Mouse (Mus musculus): ENCODE measurements around the gene Gpc2. TPM values are rescaled to one million over a fixed set of nuclear protein-coding genes. Genes with fewer than 3 reads are reported as not detected.

The Gpc2 gene
- polyA plus RNA-seq, 1 experiment = 2.9 TPM

GRCm38 (mm10) chr5:138263260-138264206, 16.3 kb downstream of the Gpc2 start, which contains the start of gene BC037034:
Gene BC037034, minus strand, starts transcription at chr5:138264033.
- peaks cover 32% of the 10 kb centered on the region for H3K4me1 ChIP-seq (ENCODE audit: control insufficient read depth, insufficient read depth, low read length)
- H3K27ac ChIP-seq (ENCODE audit: insufficient read depth, low read depth, low read length) = peak within 1 kb of the TSS; percentile 91
- TF ChIP-seq POLR2A (IDR thresholded peaks at IDR 0.05; ENCODE audit: borderline replicate concordance, low read depth, low read length) (peak; percentile 80; the same call in 1 of the 2 replicates), CTCF (IDR thresholded peaks at IDR 0.05; ENCODE audit: low read depth, low read length) (no peak)
- peak within 1 kb of the TSS; percentile 88 for H3K4me3 ChIP-seq (ENCODE audit: insufficient read depth, low read length)

GRCm38 (mm10) chr5:138262582-138263240, 17.1 kb downstream of the Gpc2 start:
- TF ChIP-seq CTCF (IDR thresholded peaks at IDR 0.05; ENCODE audit: low read depth, low read length) (no peak), POLR2A (IDR thresholded peaks at IDR 0.05; ENCODE audit: borderline replicate concordance, low read depth, low read length) (no peak)
- H3K4me3 ChIP-seq (ENCODE audit: insufficient read depth, low read length) = peak overlapping the region; percentile 88
- H3K27ac ChIP-seq (ENCODE audit: insufficient read depth, low read depth, low read length) = peak overlapping the region; percentile 65
- H3K4me1 ChIP-seq (ENCODE audit: control insufficient read depth, insufficient read depth, low read length) = peaks cover 40% of the 10 kb centered on the region

GRCm38 (mm10) chr5:138262001-138262400, 17.8 kb downstream of the Gpc2 start:
- Histone ChIP-seq H3K4me1 (ENCODE audit: control insufficient read depth, insufficient read depth, low read length) (peaks cover 46% of the 10 kb centered on the region), H3K4me3 (ENCODE audit: insufficient read depth, low read length) (peak overlapping the region; percentile 88), H3K27ac (ENCODE audit: insufficient read depth, low read depth, low read length) (peak overlapping the region; percentile 65)
- no peak for TF ChIP-seq CTCF (IDR thresholded peaks at IDR 0.05; ENCODE audit: low read depth, low read length)
- TF ChIP-seq POLR2A (IDR thresholded peaks at IDR 0.05; ENCODE audit: borderline replicate concordance, low read depth, low read length) = no peak

GRCm38 (mm10) chr5:138260834-138261233, 19.0 kb downstream of the Gpc2 start:
- no peak overlapping the region for H3K27ac ChIP-seq (ENCODE audit: insufficient read depth, low read depth, low read length)
- H3K4me3 ChIP-seq (ENCODE audit: insufficient read depth, low read length) = no peak overlapping the region
- TF ChIP-seq POLR2A (IDR thresholded peaks at IDR 0.05; ENCODE audit: borderline replicate concordance, low read depth, low read length) (no peak), CTCF (IDR thresholded peaks at IDR 0.05; ENCODE audit: low read depth, low read length) (no peak)
- peaks cover 51% of the 10 kb centered on the region for H3K4me1 ChIP-seq (ENCODE audit: control insufficient read depth, insufficient read depth, low read length)

GRCm38 (mm10) chr5:138260051-138260450, 19.8 kb downstream of the Gpc2 start:
- H3K4me3 ChIP-seq (ENCODE audit: insufficient read depth, low read length) = no peak overlapping the region
- peaks cover 47% of the 10 kb centered on the region for H3K4me1 ChIP-seq (ENCODE audit: control insufficient read depth, insufficient read depth, low read length)
- TF ChIP-seq POLR2A (IDR thresholded peaks at IDR 0.05; ENCODE audit: borderline replicate concordance, low read depth, low read length) = no peak
- no peak for TF ChIP-seq CTCF (IDR thresholded peaks at IDR 0.05; ENCODE audit: low read depth, low read length)
- no peak overlapping the region for H3K27ac ChIP-seq (ENCODE audit: insufficient read depth, low read depth, low read length)

- TF ChIP-seq POLR2A (IDR thresholded peaks at IDR 0.05; ENCODE audit: borderline replicate concordance, low read depth, low read length) = no peak
- no peak for TF ChIP-seq CTCF (IDR thresholded peaks at IDR 0.05; ENCODE audit: low read depth, low read length)
- H3K4me1 ChIP-seq (ENCODE audit: control insufficient read depth, insufficient read depth, low read length) = peaks cover 48% of the 10 kb centered on the region
- H3K27ac ChIP-seq (ENCODE audit: insufficient read depth, low read depth, low read length) = no peak overlapping the region
- no peak overlapping the region for H3K4me3 ChIP-seq (ENCODE audit: insufficient read depth, low read length)
Measured at GRCm38 (mm10) chr5:138258993-138259392, 20.8 kb downstream of the Gpc2 start.

GRCm38 (mm10) chr5:138258542-138258941, 21.3 kb downstream of the Gpc2 start:
- TF ChIP-seq POLR2A (IDR thresholded peaks at IDR 0.05; ENCODE audit: borderline replicate concordance, low read depth, low read length) (no peak), CTCF (IDR thresholded peaks at IDR 0.05; ENCODE audit: low read depth, low read length) (no peak)
- Histone ChIP-seq H3K27ac (ENCODE audit: insufficient read depth, low read depth, low read length) (no peak overlapping the region), H3K4me1 (ENCODE audit: control insufficient read depth, insufficient read depth, low read length) (peaks cover 48% of the 10 kb centered on the region), H3K4me3 (ENCODE audit: insufficient read depth, low read length) (no peak overlapping the region)

GRCm38 (mm10) chr5:138258078-138258477, 21.7 kb downstream of the Gpc2 start:
- Histone ChIP-seq H3K4me1 (ENCODE audit: control insufficient read depth, insufficient read depth, low read length) (peaks cover 48% of the 10 kb centered on the region), H3K27ac (ENCODE audit: insufficient read depth, low read depth, low read length) (no peak overlapping the region), H3K4me3 (ENCODE audit: insufficient read depth, low read length) (no peak overlapping the region)
- TF ChIP-seq POLR2A (IDR thresholded peaks at IDR 0.05; ENCODE audit: borderline replicate concordance, low read depth, low read length) (no peak), CTCF (IDR thresholded peaks at IDR 0.05; ENCODE audit: low read depth, low read length) (no peak)

GRCm38 (mm10) chr5:138257585-138257978, 22.2 kb downstream of the Gpc2 start:
- peaks cover 48% of the 10 kb centered on the region for H3K4me1 ChIP-seq (ENCODE audit: control insufficient read depth, insufficient read depth, low read length)
- H3K4me3 ChIP-seq (ENCODE audit: insufficient read depth, low read length) = no peak overlapping the region
- TF ChIP-seq POLR2A (IDR thresholded peaks at IDR 0.05; ENCODE audit: borderline replicate concordance, low read depth, low read length) (no peak), CTCF (IDR thresholded peaks at IDR 0.05; ENCODE audit: low read depth, low read length) (no peak)
- H3K27ac ChIP-seq (ENCODE audit: insufficient read depth, low read depth, low read length) = peak overlapping the region; percentile 35

All from bone marrow macrophage, adult 2 months (primary cell).